Comparison of ENCODE assay signal across 22 mouse cellular contexts in the genomic region with DNA sequence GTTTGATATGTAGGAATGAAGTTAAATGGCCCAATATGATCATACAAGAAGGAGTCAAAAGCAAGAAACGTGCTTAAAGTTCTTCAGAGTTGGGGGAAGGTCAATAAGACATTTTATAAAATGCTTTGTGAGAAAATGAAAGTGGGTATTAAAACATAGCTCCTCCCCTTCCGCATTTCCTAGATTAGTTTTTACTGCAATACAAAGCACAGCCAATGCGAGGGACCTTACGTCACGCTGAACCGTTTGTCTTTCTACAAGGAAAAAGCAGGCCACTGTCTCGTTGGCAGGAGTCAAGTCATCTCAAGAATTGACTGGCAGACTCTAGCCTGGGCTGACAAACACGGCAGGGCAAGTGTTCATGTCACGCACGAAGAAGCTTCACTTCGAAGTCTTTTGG.
"Had no signal": no experiment of that assay in that cellular context is flagged by ENCODE, and none has a peak within 500 bp of the region (broad histone marks: within the 10 kb centered on the region; RNA-seq: fewer than 3 reads in every experiment).

No protein-coding gene starts in this region.

- H3K27ac ChIP-seq: kidney, embryonic 15.5 days; limb, embryonic 12.5 days; limb, embryonic 15.5 days; liver, embryonic 14.5 days; lung, embryonic 15.5 days; midbrain, embryonic 12.5 days; stomach, postnatal 0 days had no signal

- H3K4me2 ChIP-seq: kidney, embryonic 15.5 days; limb, embryonic 12.5 days; limb, embryonic 15.5 days; liver, embryonic 11.5 days; lung, embryonic 15.5 days; midbrain, embryonic 12.5 days had no signal

- H3K36me3 ChIP-seq: kidney, embryonic 15.5 days; limb, embryonic 12.5 days; limb, embryonic 15.5 days; lung, embryonic 15.5 days; midbrain, embryonic 12.5 days had no signal

- H3K9me3 ChIP-seq: kidney, embryonic 15.5 days; limb, embryonic 12.5 days; limb, embryonic 15.5 days; lung, embryonic 15.5 days; midbrain, embryonic 12.5 days had no signal

- DNase-seq: kidney, postnatal 10 days; kidney, postnatal 4 days; left cerebral cortex, postnatal 4 days; liver, postnatal 0 days; lung, postnatal 10 days; lung, postnatal 36 days; right cerebral cortex, adult 18-20 months; right cerebral cortex, postnatal 14 days; right cerebral cortex, postnatal 4 days; thymus, adult 2 months; thymus, postnatal 14 days; thymus, postnatal 4 days had no signal

- H3K27me3 ChIP-seq: kidney, embryonic 15.5 days; limb, embryonic 12.5 days; limb, embryonic 15.5 days; lung, embryonic 15.5 days; midbrain, embryonic 12.5 days had no signal

- H3K4me3 ChIP-seq: kidney, embryonic 15.5 days; limb, embryonic 12.5 days; limb, embryonic 15.5 days; lung, embryonic 15.5 days; midbrain, embryonic 12.5 days; myocyte had no signal

- H3K9ac ChIP-seq: kidney, embryonic 15.5 days; limb, embryonic 12.5 days; limb, embryonic 15.5 days; liver, embryonic 14.5 days; liver, postnatal 0 days; lung, embryonic 15.5 days; midbrain, embryonic 12.5 days had no signal

- H3K4me1 ChIP-seq: limb, embryonic 15.5 days; midbrain, embryonic 12.5 days had no signal

- ATAC-seq: liver, postnatal 0 days; midbrain, embryonic 16.5 days had no signal
